Mouse (Mus musculus): Measurements from ENCODE around the gene Vcam1. TPM values are rescaled to one million over a fixed set of nuclear protein-coding genes. Genes with fewer than 3 reads are reported as not detected.
A peak's percentile ranks its signal among the peaks of the same experiment; 100 is the strongest.

The Vcam1 gene
- total RNA-seq, 2 experiments from 2014 or later, result 28.2 to 32.7 TPM

GRCm38 (mm10) chr3:116127281-116127680 lies 2.2 kb downstream of the Vcam1 start:
- no peak for ATAC-seq (replicated peaks; ENCODE audit: poor library complexity)

- no peak for ATAC-seq (replicated peaks; ENCODE audit: poor library complexity)
Observed at GRCm38 (mm10) chr3:116126508-116127190, 2.8 kb downstream of the Vcam1 start.

GRCm38 (mm10) chr3:116126070-116126469 lies 3.4 kb downstream of the Vcam1 start:
- no peak for ATAC-seq (replicated peaks; ENCODE audit: poor library complexity)

- ATAC-seq (replicated peaks; ENCODE audit: poor library complexity), result peak; percentile 73
Observed at GRCm38 (mm10) chr3:116123827-116124226, 5.7 kb downstream of the Vcam1 start.

GRCm38 (mm10) chr3:116122696-116123095 lies 6.8 kb downstream of the Vcam1 start:
- peak; percentile 71 for ATAC-seq (replicated peaks; ENCODE audit: poor library complexity)

GRCm38 (mm10) chr3:116121026-116121425 lies 8.5 kb downstream of the Vcam1 start:
- no peak for ATAC-seq (replicated peaks; ENCODE audit: poor library complexity)

- no peak for ATAC-seq (replicated peaks; ENCODE audit: poor library complexity)
Observed at GRCm38 (mm10) chr3:116120391-116120790, 9.1 kb downstream of the Vcam1 start.

- no peak for ATAC-seq (replicated peaks; ENCODE audit: poor library complexity)
Observed at GRCm38 (mm10) chr3:116119162-116119561, 10.3 kb downstream of the Vcam1 start.

- no peak for ATAC-seq (replicated peaks; ENCODE audit: poor library complexity)
Observed at GRCm38 (mm10) chr3:116117046-116117445, 12.4 kb downstream of the Vcam1 start.

- no peak for ATAC-seq (replicated peaks; ENCODE audit: poor library complexity)
Observed at GRCm38 (mm10) chr3:116114249-116115188, 15.0 kb downstream of the Vcam1 start.

GRCm38 (mm10) chr3:116113443-116114241 lies 15.8 kb downstream of the Vcam1 start:
- no peak for ATAC-seq (replicated peaks; ENCODE audit: poor library complexity)

- ATAC-seq (replicated peaks; ENCODE audit: poor library complexity), result no peak
Observed at GRCm38 (mm10) chr3:116112816-116113405, 16.6 kb downstream of the Vcam1 start.

GRCm38 (mm10) chr3:116105713-116106112 lies 23.8 kb downstream of the Vcam1 start:
- no peak for ATAC-seq (replicated peaks; ENCODE audit: poor library complexity)

GRCm38 (mm10) chr3:116104866-116105647 lies 24.4 kb downstream of the Vcam1 start:
- no peak for ATAC-seq (replicated peaks; ENCODE audit: poor library complexity)

- ATAC-seq (replicated peaks; ENCODE audit: poor library complexity), result no peak
Observed at GRCm38 (mm10) chr3:116104270-116104669, 25.2 kb downstream of the Vcam1 start.

- ATAC-seq (replicated peaks; ENCODE audit: poor library complexity), result no peak
Observed at GRCm38 (mm10) chr3:116100850-116101249, 28.6 kb downstream of the Vcam1 start.

GRCm38 (mm10) chr3:116095934-116096333 lies 33.6 kb downstream of the Vcam1 start:
- no peak for ATAC-seq (replicated peaks; ENCODE audit: poor library complexity)

- no peak for ATAC-seq (replicated peaks; ENCODE audit: poor library complexity)
Observed at GRCm38 (mm10) chr3:116095312-116095711, 34.2 kb downstream of the Vcam1 start.

GRCm38 (mm10) chr3:116094886-116095285 lies 34.6 kb downstream of the Vcam1 start:
- ATAC-seq (replicated peaks; ENCODE audit: poor library complexity), result no peak

- no peak for ATAC-seq (replicated peaks; ENCODE audit: poor library complexity)
Observed at GRCm38 (mm10) chr3:116094288-116094687, 35.2 kb downstream of the Vcam1 start.

Measured in megakaryocyte progenitor cell, adult 5-6 weeks (primary cell).